Mouse (Mus musculus): Measurements from ENCODE around the gene Baiap2.

Baiap2 gene

DNA sequence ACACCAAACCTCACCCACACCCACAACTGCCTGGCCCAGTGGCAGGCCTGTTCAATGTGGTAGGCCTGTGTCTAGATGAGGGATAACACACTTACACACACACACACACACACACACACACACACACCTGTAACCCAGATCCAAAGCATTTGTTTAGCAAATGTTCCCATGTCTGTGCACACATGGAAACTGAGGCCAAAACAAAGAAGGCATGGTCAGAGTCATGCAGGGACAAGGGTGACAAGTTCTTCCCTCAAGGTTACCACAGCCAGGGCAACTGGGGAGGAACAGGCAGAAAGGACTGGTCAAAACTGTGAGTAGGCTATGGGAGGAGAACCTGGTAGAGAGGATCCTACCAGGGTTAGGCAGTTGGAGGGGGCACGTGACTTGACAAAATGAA, 65.9 kb downstream of the Baiap2 start:
- Histone ChIP-seq H3K36me3 (ENCODE audit: insufficient read depth, low read length) (peaks cover 11% of the 10 kb centered on the region), H3K27me3 (ENCODE audit: insufficient read depth, low read length) (peaks cover 30% of the 10 kb centered on the region), H3K4me3 (replicated peaks; ENCODE audit: low read length) (no peak overlapping the region), H3K4me1 (replicated peaks; ENCODE audit: low read depth, low read length) (peaks cover 38% of the 10 kb centered on the region), H3K9me3 (ENCODE audit: low read length) (no peaks in the 10 kb centered on the region)
- TF ChIP-seq NANOG (IDR thresholded peaks at IDR 0.05; ENCODE audit: borderline replicate concordance, low read length) (no peak), POU5F1 (IDR thresholded peaks at IDR 0.05; ENCODE audit: borderline replicate concordance, low read length) (no peak), CTCF (conservative IDR thresholded peaks at IDR 0.05; ENCODE audit: low read length) (no peak)

- Histone ChIP-seq H3K4me1 (replicated peaks; ENCODE audit: low read depth, low read length) (peaks cover 40% of the 10 kb centered on the region), H3K9me3 (ENCODE audit: low read length) (no peaks in the 10 kb centered on the region), H3K4me3 (replicated peaks; ENCODE audit: low read length) (no peak overlapping the region), H3K36me3 (ENCODE audit: insufficient read depth, low read length) (0 out of 2 replicates have a peak, but pooled peaks cover 6% of the 10 kb centered on the region), H3K27me3 (ENCODE audit: insufficient read depth, low read length) (peaks cover 34% of the 10 kb centered on the region)
- TF ChIP-seq NANOG (IDR thresholded peaks at IDR 0.05; ENCODE audit: borderline replicate concordance, low read length) = no peak
- TF ChIP-seq CTCF (conservative IDR thresholded peaks at IDR 0.05; ENCODE audit: low read length) = no peak
- TF ChIP-seq POU5F1 (IDR thresholded peaks at IDR 0.05; ENCODE audit: borderline replicate concordance, low read length) = no peak
Observed at GRCm38 (mm10) chr11:120008956-120009355, 66.4 kb downstream of the Baiap2 start.

DNA sequence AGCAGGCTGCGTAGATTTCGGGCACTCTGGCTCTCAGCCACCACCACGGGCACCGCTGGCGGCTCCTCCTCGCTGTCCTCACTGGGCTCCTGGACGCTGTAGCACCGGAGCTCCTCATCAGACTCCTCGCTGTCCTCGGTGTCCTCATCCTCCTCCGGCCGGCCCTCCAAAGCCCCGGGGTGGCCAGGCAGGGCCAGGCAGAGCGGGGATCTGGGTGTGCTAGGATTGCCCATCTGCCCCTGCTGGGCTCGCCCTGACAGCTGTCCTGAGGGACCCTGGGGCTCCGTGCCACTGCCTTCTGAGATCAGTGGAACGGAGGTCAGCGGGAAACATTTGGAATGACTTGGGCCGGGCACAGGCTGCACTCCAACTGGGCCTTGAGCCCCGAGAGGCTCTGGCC, 67.4 kb downstream of the Baiap2 start:
- Histone ChIP-seq H3K36me3 (ENCODE audit: insufficient read depth, low read length) (0 out of 2 replicates have a peak, but pooled peaks cover 3% of the 10 kb centered on the region), H3K4me1 (replicated peaks; ENCODE audit: low read depth, low read length) (peaks cover 43% of the 10 kb centered on the region), H3K4me3 (replicated peaks; ENCODE audit: low read length) (0 out of 2 replicates have a peak overlapping the region, but pooled peaks have one; percentile 26), H3K27me3 (ENCODE audit: insufficient read depth, low read length) (peaks cover 40% of the 10 kb centered on the region), H3K9me3 (ENCODE audit: low read length) (no peaks in the 10 kb centered on the region)
- TF ChIP-seq POU5F1 (IDR thresholded peaks at IDR 0.05; ENCODE audit: borderline replicate concordance, low read length) = no peak
- TF ChIP-seq NANOG (IDR thresholded peaks at IDR 0.05; ENCODE audit: borderline replicate concordance, low read length) = no peak
- no peak for TF ChIP-seq CTCF (conservative IDR thresholded peaks at IDR 0.05; ENCODE audit: low read length)

GRCm38 (mm10) chr11:120011114-120011760, 68.7 kb downstream of the Baiap2 start:
- Histone ChIP-seq H3K36me3 (ENCODE audit: insufficient read depth, low read length) (0 out of 2 replicates have a peak, but pooled peaks cover 3% of the 10 kb centered on the region), H3K27me3 (ENCODE audit: insufficient read depth, low read length) (peaks cover 49% of the 10 kb centered on the region), H3K9me3 (ENCODE audit: low read length) (no peaks in the 10 kb centered on the region), H3K4me1 (replicated peaks; ENCODE audit: low read depth, low read length) (peaks cover 56% of the 10 kb centered on the region), H3K4me3 (replicated peaks; ENCODE audit: low read length) (peak overlapping the region; percentile 75)
- TF ChIP-seq CTCF (conservative IDR thresholded peaks at IDR 0.05; ENCODE audit: low read length) = no peak
- TF ChIP-seq POU5F1 (IDR thresholded peaks at IDR 0.05; ENCODE audit: borderline replicate concordance, low read length) = no peak
- TF ChIP-seq NANOG (IDR thresholded peaks at IDR 0.05; ENCODE audit: borderline replicate concordance, low read length) = no peak

- no peaks in the 10 kb centered on the region for H3K36me3 ChIP-seq (ENCODE audit: insufficient read depth, low read length)
- no peaks in the 10 kb centered on the region for H3K9me3 ChIP-seq (ENCODE audit: low read length)
- TF ChIP-seq NANOG (IDR thresholded peaks at IDR 0.05; ENCODE audit: borderline replicate concordance, low read length) (no peak), CTCF (conservative IDR thresholded peaks at IDR 0.05; ENCODE audit: low read length) (0 out of 2 replicates have a peak, but pooled peaks have one; percentile 3), POU5F1 (IDR thresholded peaks at IDR 0.05; ENCODE audit: borderline replicate concordance, low read length) (no peak)
- H3K27me3 ChIP-seq (ENCODE audit: insufficient read depth, low read length) = peaks cover 57% of the 10 kb centered on the region
- peak overlapping the region; percentile 75 for H3K4me3 ChIP-seq (replicated peaks; ENCODE audit: low read length)
- peaks cover 62% of the 10 kb centered on the region for H3K4me1 ChIP-seq (replicated peaks; ENCODE audit: low read depth, low read length)
Observed at GRCm38 (mm10) chr11:120011761-120012560, 69.4 kb downstream of the Baiap2 start.

DNA sequence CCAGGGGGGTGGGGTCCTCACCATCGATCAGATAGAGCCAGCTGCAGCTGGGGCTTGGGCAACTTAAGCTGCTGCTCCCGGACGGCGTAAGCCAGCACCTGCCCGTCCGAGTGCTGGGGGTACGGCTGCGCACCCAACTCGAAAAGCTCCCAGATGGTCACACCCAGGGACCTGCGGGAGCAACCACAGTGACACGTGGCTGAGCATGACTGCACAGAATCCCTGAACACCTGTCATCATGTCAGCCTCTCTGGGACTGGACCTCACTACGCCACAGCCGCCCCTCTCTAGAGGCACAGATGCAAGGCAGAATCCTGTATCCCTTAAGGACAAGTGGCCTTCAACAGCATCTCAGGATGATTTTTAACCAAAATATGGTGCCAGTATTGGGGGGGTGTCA, 70.1 kb downstream of the Baiap2 start:
- TF ChIP-seq CTCF (conservative IDR thresholded peaks at IDR 0.05; ENCODE audit: low read length) (no peak), POU5F1 (IDR thresholded peaks at IDR 0.05; ENCODE audit: borderline replicate concordance, low read length) (no peak), NANOG (IDR thresholded peaks at IDR 0.05; ENCODE audit: borderline replicate concordance, low read length) (no peak)
- H3K4me3 ChIP-seq (replicated peaks; ENCODE audit: low read length) = peak overlapping the region; percentile 75
- H3K9me3 ChIP-seq (ENCODE audit: low read length) = no peaks in the 10 kb centered on the region
- H3K4me1 ChIP-seq (replicated peaks; ENCODE audit: low read depth, low read length) = peaks cover 62% of the 10 kb centered on the region
- H3K27me3 ChIP-seq (ENCODE audit: insufficient read depth, low read length) = peaks cover 64% of the 10 kb centered on the region
- no peaks in the 10 kb centered on the region for H3K36me3 ChIP-seq (ENCODE audit: insufficient read depth, low read length)

GRCm38 (mm10) chr11:120013174-120013711, 70.7 kb downstream of the Baiap2 start:
- H3K4me1 ChIP-seq (replicated peaks; ENCODE audit: low read depth, low read length) = peaks cover 62% of the 10 kb centered on the region
- H3K36me3 ChIP-seq (ENCODE audit: insufficient read depth, low read length) = no peaks in the 10 kb centered on the region
- TF ChIP-seq CTCF (conservative IDR thresholded peaks at IDR 0.05; ENCODE audit: low read length) (peak; percentile 76), NANOG (IDR thresholded peaks at IDR 0.05; ENCODE audit: borderline replicate concordance, low read length) (no peak)
- H3K4me3 ChIP-seq (replicated peaks; ENCODE audit: low read length) = peak overlapping the region; percentile 78
- H3K27me3 ChIP-seq (ENCODE audit: insufficient read depth, low read length) = peaks cover 69% of the 10 kb centered on the region
- H3K9me3 ChIP-seq (ENCODE audit: low read length) = no peaks in the 10 kb centered on the region

- H3K27me3 ChIP-seq (ENCODE audit: insufficient read depth, low read length) = peaks cover 76% of the 10 kb centered on the region
- H3K4me3 ChIP-seq (replicated peaks; ENCODE audit: low read length) = no peak overlapping the region
- H3K36me3 ChIP-seq (ENCODE audit: insufficient read depth, low read length) = no peaks in the 10 kb centered on the region
- H3K9me3 ChIP-seq (ENCODE audit: low read length) = no peaks in the 10 kb centered on the region
- TF ChIP-seq CTCF (conservative IDR thresholded peaks at IDR 0.05; ENCODE audit: low read length) (0 out of 2 replicates have a peak, but pooled peaks have one; percentile 7), NANOG (IDR thresholded peaks at IDR 0.05; ENCODE audit: borderline replicate concordance, low read length) (no peak), POU5F1 (IDR thresholded peaks at IDR 0.05; ENCODE audit: borderline replicate concordance, low read length) (no peak)
- H3K4me1 ChIP-seq (replicated peaks; ENCODE audit: low read depth, low read length) = peaks cover 66% of the 10 kb centered on the region
Observed at GRCm38 (mm10) chr11:120014758-120015157, 72.2 kb downstream of the Baiap2 start.

Measured in E14TG2a.4 (cell line).